Mouse (Mus musculus) lung, embryonic 16.5 days (tissue): ENCODE results near the gene Brd4. TPM values are rescaled to one million over a fixed set of nuclear protein-coding genes. Genes with fewer than 3 reads are reported as not detected.
A peak's percentile ranks its signal among the peaks of the same experiment; 100 is the strongest.

Source experiments
- ATAC-seq: fragments of 200-750 bp; cut with Nextera tagmentation; 2 replicates; pipeline ENCODE4 v1.8.0; 2017; ENCODE audit warnings: low read depth, mild to moderate bottlenecking, moderate library complexity
- H3K27ac ChIP-seq: fragments of 300-500 bp; sonication (generic); 2 replicates; pipeline ENCODE4 v1.5.1; 2014; ENCODE audit warnings: mild to moderate bottlenecking, control low read depth, low read length
- H3K27me3 ChIP-seq: fragments of 300-500 bp; sonication (generic); 2 replicates; pipeline ENCODE4 v1.6.1; 2014; ENCODE audit warnings: low read depth, low read length, mixed read lengths; ENCODE audit not compliant: control insufficient read depth, insufficient read depth
- H3K36me3 ChIP-seq: fragments of 300-500 bp; sonication (generic); 2 replicates; pipeline ENCODE4 v1.6.1; 2014; ENCODE audit warnings: low read length; ENCODE audit not compliant: control insufficient read depth, insufficient read depth
- H3K4me1 ChIP-seq: fragments of 300-500 bp; sonication (generic); replicated peaks from 2 replicates; pipeline ENCODE4 v1.6.1; 2014; ENCODE audit warnings: low read length, mixed read lengths; ENCODE audit not compliant: control insufficient read depth, insufficient read depth
- H3K4me2 ChIP-seq: fragments of 300-500 bp; sonication (generic); 2 replicates; pipeline ENCODE4 v1.6.1; 2014; ENCODE audit warnings: low read depth, low read length, control low read depth
- H3K4me3 ChIP-seq: fragments of 300-500 bp; sonication (generic); 2 replicates; pipeline ENCODE4 v1.5.1; 2014; ENCODE audit warnings: mild to moderate bottlenecking, low read length, control low read depth
- H3K9ac ChIP-seq: fragments of 300-500 bp; sonication (generic); 2 replicates; pipeline ENCODE4 v1.6.1; 2014; ENCODE audit warnings: low read length, control low read depth
- H3K9me3 ChIP-seq: fragments of 300-500 bp; sonication (generic); 2 replicates; pipeline ENCODE4 v1.6.1; 2016; ENCODE audit warnings: low read length; ENCODE audit not compliant: control insufficient read depth
- WGBS: fragments of 180-500 bp; shearing (Covaris S2); extraction: QIAGEN DNeasy Blood & Tissue Kit; methylation state at CpG from one replicate; pipeline ENCODE4 v1.1.7; 2014; 5-methylcytosine and 5-hydroxymethylcytosine counted together
- polyA plus RNA-seq: library from polyadenylated mRNA; unstranded; fragments of >200 nt; fragmentation: Nextera tagmentation; extraction: Ambion mirVana; gene quantifications from 2 replicates; pipeline ENCODE4 v1.2.1, GENCODE M21; 2015

Gene Brd4
- 70.6 and 83.2 TPM in 2 replicates for polyA plus RNA-seq

DNA sequence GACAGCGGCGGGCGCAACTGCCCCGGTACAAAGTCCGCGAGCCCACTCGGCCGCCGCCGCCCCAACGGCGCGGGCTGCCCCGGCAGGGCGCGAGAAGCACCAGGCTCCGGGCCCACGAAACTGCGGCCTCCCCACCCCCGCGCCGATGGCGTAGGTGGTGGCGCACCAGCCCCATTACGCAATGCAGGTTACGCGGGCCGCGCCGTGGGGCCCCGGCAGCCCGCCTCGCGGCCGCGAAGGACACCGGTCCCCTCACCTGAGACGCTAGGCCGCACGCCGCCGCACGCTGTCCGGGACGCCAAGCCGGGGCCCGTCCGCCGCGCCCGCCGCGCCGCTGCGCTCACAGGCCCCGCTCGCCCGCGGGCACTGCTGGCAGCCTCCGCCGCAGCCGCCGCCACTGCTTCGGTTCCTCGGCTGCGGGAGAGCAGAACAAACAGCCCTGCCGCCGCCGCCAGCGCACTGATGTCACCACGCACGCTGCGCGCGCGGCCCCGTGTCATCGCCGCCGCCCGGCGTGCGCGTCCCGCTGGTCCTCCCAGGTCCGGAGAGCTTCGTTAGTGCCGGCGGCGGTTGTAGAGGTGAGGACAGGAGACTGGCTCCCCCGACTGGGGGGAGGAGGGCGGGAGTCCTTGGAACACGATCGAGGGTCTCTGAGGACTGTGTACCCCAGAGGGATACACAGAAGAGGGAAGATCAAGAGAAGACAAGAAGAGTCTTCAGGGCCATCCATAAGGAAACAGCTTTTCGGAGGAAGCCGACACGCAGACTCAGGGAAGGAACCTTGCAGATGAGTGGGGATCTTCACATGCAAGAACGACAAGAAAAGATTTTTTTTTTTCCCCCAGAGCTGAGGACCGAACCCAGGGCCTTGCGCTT, at the start of gene Brd4:
Brd4 (minus strand) TSS at position 461 of the 876 bp plus-strand sequence.
- no peaks in the 10 kb centered on the region for H3K9me3 ChIP-seq
- H3K27me3 ChIP-seq: no peaks in the 10 kb centered on the region
- peak within 1 kb of the TSS; percentile 99 for H3K27ac ChIP-seq
- peak; percentile 95 for ATAC-seq
- WGBS: under 1% methylated on average over 54 of the region's 100 CpGs
- peak within 1 kb of the TSS; percentile 77 for H3K4me2 ChIP-seq
- H3K4me1 ChIP-seq: peaks cover 16% of the 10 kb centered on the region; the same call in 1 of the 2 replicates
- no peaks in the 10 kb centered on the region for H3K36me3 ChIP-seq
- H3K9ac ChIP-seq: peak within 1 kb of the TSS; percentile 99
- H3K4me3 ChIP-seq: peak within 1 kb of the TSS; percentile 97

DNA sequence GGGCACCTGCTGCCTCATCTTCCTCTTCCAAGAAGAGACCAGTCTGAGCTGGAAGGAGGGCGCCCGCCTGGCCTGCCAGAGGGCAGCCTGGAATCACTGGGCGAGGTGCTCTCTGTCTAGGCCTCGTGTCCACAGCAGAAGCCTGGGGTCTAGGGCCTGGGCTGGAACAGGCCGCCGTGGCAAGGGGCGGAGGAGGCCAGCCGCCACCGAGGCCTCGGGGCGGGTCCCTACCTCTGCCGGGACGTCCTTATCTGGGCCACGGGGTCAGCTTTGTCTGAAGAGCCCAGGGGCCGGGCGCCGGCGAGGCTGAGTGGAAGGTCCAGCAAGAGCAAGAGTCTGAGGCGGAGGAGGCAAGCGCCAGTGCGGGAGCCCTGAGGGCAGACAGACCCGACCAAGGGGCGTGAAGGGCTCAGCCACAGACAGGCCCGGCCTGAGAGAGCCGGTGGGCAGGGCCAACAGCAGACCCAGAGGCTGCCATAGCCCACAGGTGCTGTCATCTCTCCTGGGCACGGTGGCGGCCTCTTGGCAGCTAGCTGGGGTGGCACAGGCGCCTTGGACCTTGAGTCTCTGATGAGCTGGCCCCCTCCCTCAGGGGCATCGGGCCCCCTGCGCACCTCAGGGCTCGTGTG, 49.3 kb upstream of the Brd4 start:
- WGBS: 67% methylated on average over 29 of the region's 31 CpGs

DNA sequence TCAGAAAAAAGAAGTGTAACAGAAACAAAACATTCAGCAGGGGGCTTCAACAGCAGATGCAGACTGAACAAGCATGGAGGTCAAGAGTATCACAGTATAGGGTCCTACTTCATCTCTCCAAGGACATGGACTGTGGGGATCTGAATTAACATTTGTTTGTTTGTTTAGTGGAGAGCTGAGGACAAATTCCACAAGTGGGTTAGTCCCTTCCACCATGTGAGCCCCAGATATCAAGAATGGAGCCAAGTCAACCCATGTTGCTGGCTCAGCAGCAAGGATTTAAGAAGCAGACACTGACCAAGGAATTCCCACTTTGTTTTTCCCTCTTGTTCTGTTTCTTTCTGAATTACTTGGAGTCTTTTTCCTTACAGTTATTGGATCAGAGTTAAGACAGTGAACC, 43.0 kb upstream of the Brd4 start:
- Histone ChIP-seq H3K4me1 (no peaks in the 10 kb centered on the region), H3K4me3 (no peak overlapping the region), H3K36me3 (peaks cover 36% of the 10 kb centered on the region), H3K27ac (no peak overlapping the region), H3K27me3 (no peaks in the 10 kb centered on the region), H3K9me3 (no peaks in the 10 kb centered on the region), H3K9ac (no peak overlapping the region), H3K4me2 (no peak overlapping the region)
- ATAC-seq: no peak

More for the DNA sequence above, 49.3 kb upstream of the Brd4 start:
- Histone ChIP-seq H3K9me3 (no peaks in the 10 kb centered on the region), H3K36me3 (peaks cover 50% of the 10 kb centered on the region), H3K27me3 (no peaks in the 10 kb centered on the region), H3K4me1 (no peaks in the 10 kb centered on the region), H3K4me3 (no peak overlapping the region), H3K4me2 (no peak overlapping the region), H3K9ac (no peak overlapping the region), H3K27ac (no peak overlapping the region)
- peak; percentile 19; the same call in 1 of the 2 replicates for ATAC-seq

DNA sequence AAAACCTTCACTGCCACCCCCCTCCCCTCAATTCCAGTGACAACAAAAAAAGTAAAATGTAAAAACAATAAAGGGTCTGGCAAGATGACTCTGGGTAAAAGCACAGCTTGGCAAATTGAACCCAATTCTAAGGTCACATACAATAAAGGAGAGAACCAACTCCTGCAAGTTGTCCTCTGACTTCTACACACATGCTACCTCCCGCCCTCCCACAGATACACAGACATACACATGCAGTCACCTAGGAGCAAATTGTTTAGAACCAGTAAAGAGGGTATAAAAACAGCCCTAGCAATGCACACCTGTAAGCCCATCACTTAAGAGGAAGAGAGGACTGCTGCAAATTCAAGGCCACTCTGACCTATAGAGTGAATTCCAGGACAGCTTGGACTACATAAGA, 38.3 kb upstream of the Brd4 start:
- Histone ChIP-seq H3K9me3 (no peaks in the 10 kb centered on the region), H3K9ac (no peak overlapping the region), H3K4me1 (peaks cover 16% of the 10 kb centered on the region), H3K27ac (no peak overlapping the region), H3K4me2 (no peak overlapping the region), H3K4me3 (no peak overlapping the region), H3K36me3 (peaks cover 20% of the 10 kb centered on the region), H3K27me3 (no peaks in the 10 kb centered on the region)
- ATAC-seq: no peak
- 86% methylated on average over 1 of the region's 1 CpGs for WGBS

DNA sequence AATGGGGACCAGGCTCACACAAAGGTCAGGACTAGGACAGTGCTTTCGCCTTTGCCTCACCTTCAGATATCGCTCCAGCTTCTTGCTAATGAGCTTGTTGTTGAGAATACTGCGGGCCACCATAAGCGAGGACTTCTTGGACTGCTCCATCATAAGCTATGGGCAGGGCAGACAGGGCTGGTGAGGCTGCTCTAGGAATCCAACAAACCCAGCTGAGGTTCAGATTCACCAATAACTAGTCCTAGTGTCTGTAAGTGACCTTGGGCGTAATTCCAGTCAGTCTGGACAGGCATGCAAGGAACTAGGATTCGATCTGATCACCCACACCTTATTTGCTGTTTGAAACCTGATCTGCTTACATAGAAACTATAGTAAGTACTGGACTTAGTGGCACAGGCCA, 37.3 kb upstream of the Brd4 start:
- Histone ChIP-seq H3K27me3 (no peaks in the 10 kb centered on the region), H3K36me3 (peaks cover 26% of the 10 kb centered on the region), H3K4me1 (peaks cover 16% of the 10 kb centered on the region), H3K4me2 (peak overlapping the region; percentile 94), H3K4me3 (peak overlapping the region; percentile 97), H3K9ac (peak overlapping the region; percentile 86), H3K27ac (peak overlapping the region; percentile 95), H3K9me3 (no peaks in the 10 kb centered on the region)
- ATAC-seq: no peak
- WGBS: 11% methylated on average over 6 of the region's 6 CpGs

DNA sequence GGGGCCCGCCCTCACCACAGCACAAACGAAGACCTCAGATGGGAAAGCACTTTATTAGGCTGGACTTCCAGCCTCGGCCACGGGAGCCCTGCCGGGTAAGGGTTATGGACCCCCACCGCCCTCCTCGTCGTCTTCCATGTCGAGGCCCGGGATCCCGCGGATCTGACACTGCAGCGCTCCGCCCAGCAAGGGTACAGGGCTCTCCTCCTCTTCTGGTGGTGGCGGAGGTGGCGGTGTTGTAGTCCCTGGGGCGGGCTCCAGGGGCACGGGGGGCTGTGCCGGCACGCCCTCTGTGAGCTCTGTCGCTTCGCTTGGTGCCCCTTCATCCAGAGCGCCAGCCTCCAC, 36.8 kb upstream of the Brd4 start:
- Histone ChIP-seq H3K27ac (peak overlapping the region; percentile 95), H3K4me3 (peak overlapping the region; percentile 97), H3K4me1 (peaks cover 16% of the 10 kb centered on the region), H3K9me3 (no peaks in the 10 kb centered on the region), H3K4me2 (peak overlapping the region; percentile 94), H3K9ac (peak overlapping the region; percentile 86), H3K36me3 (peaks cover 28% of the 10 kb centered on the region), H3K27me3 (no peaks in the 10 kb centered on the region)
- 1% methylated on average over 22 of the region's 23 CpGs for WGBS
- peak; percentile 71 for ATAC-seq

DNA sequence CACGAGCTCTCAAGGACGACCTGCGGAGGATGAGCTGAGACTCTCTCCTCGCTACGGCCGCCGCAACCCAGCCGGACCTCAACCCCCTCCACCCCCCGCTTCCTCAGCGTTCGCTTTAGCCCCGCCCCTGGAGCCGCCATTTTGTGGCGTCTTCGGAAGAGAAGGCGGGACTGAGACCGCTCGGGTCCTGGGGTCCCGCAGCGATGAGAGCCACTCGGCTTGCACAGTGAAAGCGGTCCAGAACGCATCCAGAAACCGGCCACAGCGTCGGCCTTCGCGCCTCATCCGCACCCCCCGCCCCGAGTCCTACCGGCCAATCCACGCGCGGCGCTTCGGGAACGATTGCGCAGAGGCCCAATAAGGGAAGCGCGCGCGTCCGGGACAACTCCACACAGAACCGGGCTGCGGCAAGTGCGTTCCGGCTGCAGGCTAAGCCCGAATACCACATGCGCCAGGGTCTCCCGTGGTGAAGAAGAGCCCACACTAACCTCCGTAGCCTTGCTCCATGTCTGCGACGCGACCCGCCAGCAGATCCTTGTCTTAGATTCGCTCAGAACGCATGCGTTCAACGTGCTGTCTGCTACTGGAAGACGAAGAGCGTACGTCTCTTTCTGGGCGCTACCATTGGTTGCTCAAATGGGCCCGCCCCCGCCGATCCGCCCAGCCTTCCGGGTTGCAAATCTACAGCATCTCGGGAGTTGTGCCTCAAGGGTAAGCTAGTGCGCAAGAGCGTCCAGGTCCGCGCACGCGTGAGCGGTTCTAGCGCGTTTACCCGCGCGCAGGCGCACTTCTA, 36.3 kb upstream of the Brd4 start, which contains the start of gene Akap8:
Akap8 (minus strand) TSS at position 642 of the 793 bp plus-strand sequence.
- H3K27me3 ChIP-seq: no peaks in the 10 kb centered on the region
- peak within 1 kb of the TSS; percentile 97 for H3K4me3 ChIP-seq
- H3K36me3 ChIP-seq: peaks cover 29% of the 10 kb centered on the region
- 0% methylated on average over 83 of the region's 83 CpGs for WGBS
- no peaks in the 10 kb centered on the region for H3K9me3 ChIP-seq
- H3K4me2 ChIP-seq: peak within 1 kb of the TSS; percentile 94
- peak within 1 kb of the TSS; percentile 86 for H3K9ac ChIP-seq
- peak; percentile 99 for ATAC-seq
- H3K27ac ChIP-seq: peak within 1 kb of the TSS; percentile 95
- peaks cover 16% of the 10 kb centered on the region for H3K4me1 ChIP-seq

DNA sequence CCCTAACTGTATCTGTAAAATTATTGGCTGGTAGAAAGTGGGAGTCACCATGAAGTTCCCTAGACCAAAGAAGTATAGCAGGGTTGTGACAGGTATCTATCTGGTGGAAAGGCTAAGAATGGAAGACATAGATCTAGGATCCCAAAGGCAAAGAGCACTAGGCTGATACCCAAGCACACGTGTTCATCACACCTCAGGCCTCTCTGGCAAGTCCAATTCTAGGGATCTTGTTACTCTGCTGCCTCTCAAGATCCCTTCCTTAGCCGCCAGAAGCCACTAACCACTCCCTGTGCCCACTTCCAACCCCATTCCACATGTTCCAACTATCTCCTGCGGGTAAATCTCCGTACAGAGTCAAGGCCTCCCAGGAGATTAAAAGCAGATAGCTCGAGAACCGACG, 35.4 kb upstream of the Brd4 start:
- H3K27ac ChIP-seq: peak overlapping the region; percentile 91
- H3K4me3 ChIP-seq: peak overlapping the region; percentile 97
- H3K9me3 ChIP-seq: no peaks in the 10 kb centered on the region
- no peaks in the 10 kb centered on the region for H3K27me3 ChIP-seq
- WGBS: 1% methylated on average over 7 of the region's 7 CpGs
- peak overlapping the region; percentile 81 for H3K9ac ChIP-seq
- peak overlapping the region; percentile 80 for H3K4me2 ChIP-seq
- H3K36me3 ChIP-seq: peaks cover 34% of the 10 kb centered on the region
- H3K4me1 ChIP-seq: peaks cover 16% of the 10 kb centered on the region
- ATAC-seq: no peak

DNA sequence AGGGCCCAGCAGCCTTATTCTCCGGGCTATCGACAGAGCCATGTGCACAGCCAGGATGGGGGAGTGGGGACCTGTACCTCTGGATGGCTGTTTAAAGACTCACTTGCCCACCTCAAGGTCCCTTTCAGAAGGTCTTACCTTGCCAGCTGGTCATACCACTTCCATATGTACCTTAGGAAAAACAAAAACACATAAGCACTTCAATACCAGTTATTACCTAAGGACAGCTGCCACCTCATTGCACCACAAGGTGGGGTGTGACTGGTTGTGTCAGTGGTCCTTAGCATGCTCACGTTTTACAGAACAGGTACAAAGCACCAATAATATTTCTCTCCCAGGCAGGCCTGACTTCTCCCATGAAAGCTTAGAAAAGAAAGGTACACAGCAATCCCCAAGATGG, 33.2 kb upstream of the Brd4 start:
- Histone ChIP-seq H3K27me3 (no peaks in the 10 kb centered on the region), H3K4me1 (peaks cover 16% of the 10 kb centered on the region), H3K9ac (no peak overlapping the region), H3K27ac (no peak overlapping the region), H3K4me3 (no peak overlapping the region), H3K9me3 (no peaks in the 10 kb centered on the region), H3K36me3 (peaks cover 42% of the 10 kb centered on the region), H3K4me2 (no peak overlapping the region)
- ATAC-seq: no peak
- 81% methylated on average over 3 of the region's 3 CpGs for WGBS
